In genomic region chr4:127861319-127862117, GRCm38 (mm10) we compare ENCODE assay signal across 17 mouse cellular contexts.
DNase-seq lines count a peak whose midpoint lies in the region; TF ChIP-seq lines count a peak whose summit lies in the region.
"Had no signal": no experiment of that assay in that cellular context is flagged by ENCODE, and none has a peak within 500 bp of the region (broad histone marks: within the 10 kb centered on the region; RNA-seq: fewer than 3 reads in every experiment).

No protein-coding gene starts in this region.

- no peak for TF ChIP-seq CTCF in olfactory bulb, adult 2 months (IDR thresholded peaks at IDR 0.05; ENCODE audit: insufficient read depth, low read depth, low read length)
- TF ChIP-seq CTCF in lung, adult 2 months (IDR thresholded peaks at IDR 0.05; ENCODE audit: insufficient read depth, low read length): no peak
- no peak for TF ChIP-seq CTCF in cerebellum, adult 2 months (IDR thresholded peaks at IDR 0.05; ENCODE audit: borderline replicate concordance, insufficient read depth, low read depth, low read length)

- no peak for TF ChIP-seq POLR2A in olfactory bulb, adult 2 months (IDR thresholded peaks at IDR 0.05; ENCODE audit: insufficient read depth, low read depth, low read length)
- no peak for TF ChIP-seq POLR2A in lung, adult 2 months (IDR thresholded peaks at IDR 0.05; ENCODE audit: borderline replicate concordance, extremely low read depth, low read depth, low read length)
- TF ChIP-seq POLR2A in cerebellum, adult 2 months (IDR thresholded peaks at IDR 0.05; ENCODE audit: borderline replicate concordance, insufficient read depth, low read length): no peak

- H3K4me3 ChIP-seq in olfactory bulb, adult 2 months (ENCODE audit: insufficient read depth, low read depth, low read length): no peak overlapping the region
- H3K4me3 ChIP-seq in lung, adult 2 months (replicated peaks; ENCODE audit: extremely low read depth, low read depth, low read length): no peak overlapping the region
- no peak overlapping the region for H3K4me3 ChIP-seq in cerebellum, adult 2 months (replicated peaks; ENCODE audit: insufficient read depth, low read depth, low read length)
- H3K4me3 ChIP-seq: limb, embryonic 12.5 days; midbrain, embryonic 15.5 days had no signal

- H3K27me3 ChIP-seq in cerebellum, adult 2 months (ENCODE audit: control insufficient read depth, insufficient read depth, low read length): no peaks in the 10 kb centered on the region
- H3K27me3 ChIP-seq: limb, embryonic 12.5 days; midbrain, embryonic 15.5 days; Patski had no signal

- DNase-seq in layer of hippocampus, adult 11-12 months (ENCODE audit: low spot score): peak; percentile 36
- no peak for DNase-seq in layer of hippocampus, adult 9-10 months (ENCODE audit: low spot score)
- DNase-seq in brain, embryonic 18.5 days (ENCODE audit: low read depth, low spot score): peak; percentile 62
- peak; percentile 35 to 44 for DNase-seq in frontal cortex, postnatal 10 days (ENCODE audit: low spot score in 2 of 2)
- DNase-seq in kidney, adult 8-10 months: no peak
- no peak for DNase-seq in lung, adult 2 months
- no peak for DNase-seq in cerebellum, adult 2 months
- DNase-seq: adrenal gland, postnatal 14 days; cerebellum, adult 9-10 months; gastrocnemius, postnatal 36 days; kidney, adult 18-20 months; lung, embryonic 14.5 days; thymus, postnatal 25 days had no signal

- H3K27ac ChIP-seq in olfactory bulb, adult 2 months (ENCODE audit: insufficient read depth, low read depth, low read length): peak overlapping the region; percentile 65
- H3K27ac ChIP-seq in cerebellum, adult 2 months (ENCODE audit: insufficient read depth, low read length): no peak overlapping the region
- H3K27ac ChIP-seq: limb, embryonic 12.5 days; midbrain, embryonic 15.5 days had no signal

- 17% methylated on average over 16 of the region's 16 CpGs for WGBS in olfactory bulb, adult 2 months
- 65% methylated on average over 16 of the region's 16 CpGs for WGBS in lung, adult 2 months
- WGBS in cerebellum, adult 2 months: 52% methylated on average over 16 of the region's 16 CpGs

- H3K4me1 ChIP-seq in olfactory bulb, adult 2 months (ENCODE audit: control insufficient read depth, insufficient read depth, low read length): peaks cover 27% of the 10 kb centered on the region
- no peaks in the 10 kb centered on the region for H3K4me1 ChIP-seq in lung, adult 2 months (ENCODE audit: control insufficient read depth, insufficient read depth, low read length)
- peaks cover 9% of the 10 kb centered on the region; the same call in 1 of the 2 replicates for H3K4me1 ChIP-seq in cerebellum, adult 2 months (ENCODE audit: control insufficient read depth, insufficient read depth, low read length)
- H3K4me1 ChIP-seq: limb, embryonic 12.5 days had no signal

Comparison
In these comparisons a context has a peak if more than half of its experiments do, and no peak if none do; other contexts are left out.
1. DNase-seq: peak in layer of hippocampus, adult 11-12 months (single experiment), brain, embryonic 18.5 days (single experiment) and frontal cortex, postnatal 10 days (2 of 2); none in layer of hippocampus, adult 9-10 months (single experiment), kidney, adult 8-10 months (0 of 2), lung, adult 2 months (single experiment) and cerebellum, adult 2 months (0 of 2).